Mouse (Mus musculus): Measurements from ENCODE around the gene Tmtc2.

DNA sequence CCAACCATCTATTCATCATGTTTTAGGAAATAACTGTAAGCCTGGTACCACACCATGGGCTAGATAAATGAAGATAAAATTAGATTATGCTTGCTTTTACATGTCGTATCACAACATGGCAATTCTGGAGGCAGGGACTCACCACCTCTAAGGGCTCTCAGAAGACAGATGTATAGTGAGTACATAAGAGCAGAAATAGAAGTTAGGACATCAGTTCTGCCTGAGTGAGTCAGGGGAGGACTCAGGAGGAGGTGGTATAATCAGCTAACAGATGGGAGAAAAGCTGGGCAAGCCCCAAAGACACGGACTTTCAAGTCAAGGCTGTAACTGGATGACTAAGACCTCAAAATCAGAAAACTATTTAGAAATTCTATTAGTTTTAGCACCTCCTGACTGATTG lies 288.0 kb downstream of the Tmtc2 start:
- TF ChIP-seq POLR2A (IDR thresholded peaks at IDR 0.05; ENCODE audit: borderline replicate concordance, extremely low read depth, insufficient read depth, insufficient read length, poor library complexity, severe bottlenecking), result no peak
- no peak for TF ChIP-seq CTCF (IDR thresholded peaks at IDR 0.05; ENCODE audit: borderline replicate concordance, extremely low read depth, insufficient read depth, insufficient read length)
